Comparison of ENCODE assay signal across 13 mouse cellular contexts in genomic region chr2:105663101-105663511, GRCm38 (mm10). TPM values are rescaled to one million over a fixed set of nuclear protein-coding genes. Genes with fewer than 3 reads are reported as not detected.
DNase-seq lines count a peak whose midpoint lies in the region; ATAC-seq lines count a peak whose summit lies in the region.
"Had no signal": no experiment of that assay in that cellular context is flagged by ENCODE, and none has a peak within 500 bp of the region (broad histone marks: within the 10 kb centered on the region; RNA-seq: fewer than 3 reads in every experiment).

No protein-coding gene starts in this region.

- H3K4me1 ChIP-seq in hindbrain, embryonic 10.5 days (replicated peaks): peaks cover 48% of the 10 kb centered on the region
- H3K4me1 ChIP-seq in hindbrain, embryonic 13.5 days (replicated peaks): peaks cover 30% of the 10 kb centered on the region
- peaks cover 20% of the 10 kb centered on the region for H3K4me1 ChIP-seq in neural tube, embryonic 15.5 days

- 4% methylated on average over 10 of the region's 10 CpGs for WGBS in hindbrain, embryonic 10.5 days
- WGBS in hindbrain, embryonic 13.5 days: 9% methylated on average over 10 of the region's 10 CpGs
- 23% methylated on average over 10 of the region's 10 CpGs for WGBS in neural tube, embryonic 15.5 days

- no peaks in the 10 kb centered on the region for H3K9me3 ChIP-seq in hindbrain, embryonic 10.5 days
- H3K9me3 ChIP-seq in hindbrain, embryonic 13.5 days: no peaks in the 10 kb centered on the region
- H3K9me3 ChIP-seq in neural tube, embryonic 15.5 days (replicated peaks): no peaks in the 10 kb centered on the region

- no peaks in the 10 kb centered on the region for H3K36me3 ChIP-seq in hindbrain, embryonic 10.5 days
- no peaks in the 10 kb centered on the region for H3K36me3 ChIP-seq in hindbrain, embryonic 13.5 days
- no peaks in the 10 kb centered on the region for H3K36me3 ChIP-seq in neural tube, embryonic 15.5 days

- no peak for ATAC-seq in hindbrain, embryonic 13.5 days (ENCODE audit: low FRiP score)
- ATAC-seq in neural tube, embryonic 15.5 days (ENCODE audit: low FRiP score): no peak
- ATAC-seq: Patski had no signal

- no peak overlapping the region for H3K27ac ChIP-seq in hindbrain, embryonic 10.5 days
- H3K27ac ChIP-seq in hindbrain, embryonic 13.5 days: no peak overlapping the region
- no peak overlapping the region for H3K27ac ChIP-seq in neural tube, embryonic 15.5 days (replicated peaks)

- no peak overlapping the region for H3K4me3 ChIP-seq in hindbrain, embryonic 10.5 days
- H3K4me3 ChIP-seq in hindbrain, embryonic 13.5 days: no peak overlapping the region
- H3K4me3 ChIP-seq in neural tube, embryonic 15.5 days (replicated peaks): no peak overlapping the region

- H3K27me3 ChIP-seq in hindbrain, embryonic 10.5 days (ENCODE audit: insufficient read depth, poor library complexity, severe bottlenecking): peaks cover 100% of the 10 kb centered on the region
- H3K27me3 ChIP-seq in hindbrain, embryonic 13.5 days: peaks cover 99% of the 10 kb centered on the region
- H3K27me3 ChIP-seq in neural tube, embryonic 15.5 days (replicated peaks): peaks cover 87% of the 10 kb centered on the region

- H3K4me2 ChIP-seq in hindbrain, embryonic 13.5 days: no peak overlapping the region
- H3K4me2 ChIP-seq in neural tube, embryonic 15.5 days: no peak overlapping the region
- H3K4me2 ChIP-seq: lung, embryonic 14.5 days had no signal

- H3K9ac ChIP-seq in hindbrain, embryonic 13.5 days: no peak overlapping the region
- no peak overlapping the region for H3K9ac ChIP-seq in neural tube, embryonic 15.5 days (replicated peaks)
- H3K9ac ChIP-seq: lung, embryonic 14.5 days had no signal

- peak; percentile 48 to 63 for DNase-seq in cerebellum, postnatal 10 days
- DNase-seq in cerebellum, adult 9-10 months: no peak
- DNase-seq in hindbrain, embryonic 10.5 days (ENCODE audit: low spot score): peak; percentile 51
- DNase-seq in neural tube, embryonic 10.5 days (ENCODE audit: extremely low spot score, low spot score): peak; percentile 52
- no peak for DNase-seq in MN1 (ENCODE audit: low spot score)
- DNase-seq in adrenal gland, adult 2 months: no peak
- DNase-seq: liver; lung, embryonic 14.5 days had no signal

RNA-seq across cellular contexts. Expression of gene Pax6, which starts 5.6 kb away (rescaled TPM):
- 24.7 and 27.0 TPM in 2 replicates for polyA plus RNA-seq in hindbrain, embryonic 10.5 days (2016; fragmentation: Nextera tagmentation; extraction: Ambion mirVana)
- polyA plus RNA-seq in hindbrain, embryonic 13.5 days (2015; fragmentation: Nextera tagmentation; extraction: Ambion mirVana): 26.4 and 29.8 TPM in 2 replicates
- 9.4 and 11.4 TPM in 2 replicates for polyA plus RNA-seq in neural tube, embryonic 15.5 days (2015; fragmentation: Nextera tagmentation; extraction: Ambion mirVana)
- not detected for total RNA-seq in adrenal gland, adult 2 months (2021)
- not detected in 2 replicates for polyA plus RNA-seq in adrenal gland, adult 2 months (2012; rRNA removed)
- total RNA-seq: adrenal gland, adult 18-20 months; hematopoietic stem cell, adult 5-6 weeks had no signal
- polyA plus RNA-seq: lung, embryonic 14.5 days; Patski had no signal

Comparison
In these comparisons a context has a peak if more than half of its experiments do, and no peak if none do; other contexts are left out.
1. DNase-seq: peak in cerebellum, postnatal 10 days (2 of 2), hindbrain, embryonic 10.5 days (single experiment) and neural tube, embryonic 10.5 days (single experiment); none in cerebellum, adult 9-10 months (single experiment), MN1 (single experiment) and adrenal gland, adult 2 months (single experiment).
2. RNA of gene Pax6, which starts 5.6 kb away (polyA plus RNA-seq): 26.4 to 29.8 TPM in hindbrain, embryonic 13.5 days, 24.7 to 27.0 TPM in hindbrain, embryonic 10.5 days and 9.4 to 11.4 TPM in neural tube, embryonic 15.5 days; not detected in adrenal gland, adult 2 months; every median in the first group is over 10 times any median in the second.